Mouse (Mus musculus): ENCODE measurements around the gene Havcr1.
"Not testable (repeated sequence)": the region's sequence is repeated elsewhere in the genome, so short reads cannot be mapped to it uniquely, and the experiment has no call there.

The Havcr1 gene

GRCm38 (mm10) chr11:46735076-46735475 is at the start of gene Havcr1:
TSS of gene Havcr1 (plus strand) at chr11:46735080.
- not testable (repeated sequence) for DNase-seq (ENCODE audit: low read depth in 2 of 2, low spot score in 2 of 2)

DNA sequence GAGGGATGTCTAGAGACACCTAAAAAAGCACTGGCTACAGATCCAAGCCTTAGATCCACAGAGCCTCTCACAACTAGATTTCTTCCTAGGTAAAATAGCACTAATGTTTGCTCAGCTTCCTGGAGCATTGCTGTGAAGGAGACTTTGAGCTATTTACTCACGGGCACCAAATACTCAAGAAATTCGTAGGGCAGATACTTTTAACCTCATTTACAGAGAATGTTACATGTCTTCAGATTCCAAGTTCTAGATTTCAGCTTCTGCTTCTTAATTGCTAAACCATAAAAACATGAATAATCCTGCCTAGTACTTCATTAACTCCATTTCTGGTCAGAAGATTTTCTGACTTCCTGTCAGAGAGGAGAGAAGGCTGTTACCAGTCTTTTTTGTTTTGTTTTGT is 44.7 kb upstream of the Havcr1 start:
- no peak for DNase-seq (ENCODE audit: low read depth in 2 of 2, low spot score in 2 of 2)

GRCm38 (mm10) chr11:46695849-46696248 is 39.0 kb upstream of the Havcr1 start:
- DNase-seq (ENCODE audit: low read depth in 2 of 2, low spot score in 2 of 2): not testable (repeated sequence)

GRCm38 (mm10) chr11:46697433-46698277 is 37.2 kb upstream of the Havcr1 start:
- no peak for DNase-seq (ENCODE audit: low read depth in 2 of 2, low spot score in 2 of 2)

GRCm38 (mm10) chr11:46698278-46698655 is 36.6 kb upstream of the Havcr1 start:
- no peak for DNase-seq (ENCODE audit: low read depth in 2 of 2, low spot score in 2 of 2)

- no peak for DNase-seq (ENCODE audit: low read depth in 2 of 2, low spot score in 2 of 2)
Observed at GRCm38 (mm10) chr11:46698830-46699229, 36.0 kb upstream of the Havcr1 start.

GRCm38 (mm10) chr11:46706664-46707356 is 28.1 kb upstream of the Havcr1 start, which contains the start of gene Timd2:
TSS of gene Timd2 (minus strand) at chr11:46707061.
- no peak for DNase-seq (ENCODE audit: low read depth in 2 of 2, low spot score in 2 of 2)

- DNase-seq (ENCODE audit: low read depth in 2 of 2, low spot score in 2 of 2): no peak
Observed at GRCm38 (mm10) chr11:46731541-46732070, 3.3 kb upstream of the Havcr1 start.

DNA sequence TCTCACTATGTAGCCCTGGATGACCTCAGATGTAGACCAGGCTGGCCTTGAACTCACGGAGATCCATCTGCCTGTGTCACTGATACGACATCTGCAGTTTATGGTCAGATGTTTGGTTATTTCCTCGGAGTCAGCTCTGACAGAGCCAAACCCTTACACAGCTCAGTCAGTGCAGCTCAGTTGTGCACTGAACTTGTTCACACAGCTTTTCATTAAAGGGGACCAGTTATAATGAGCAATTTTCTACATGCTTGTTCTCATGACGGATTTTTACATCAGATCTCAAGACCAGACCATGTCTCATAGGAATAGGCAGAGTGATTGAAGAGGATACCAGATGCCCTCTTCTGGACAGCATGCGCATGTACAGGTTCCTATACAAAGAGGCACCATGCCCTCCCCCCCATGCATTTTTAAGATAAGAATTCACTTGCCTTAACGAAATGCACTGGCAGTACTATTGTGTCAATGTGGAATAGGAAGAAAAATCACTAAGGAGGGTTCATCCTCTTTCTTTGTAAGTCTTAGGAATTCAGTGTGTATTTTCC is 1.6 kb upstream of the Havcr1 start:
- no peak for DNase-seq (ENCODE audit: low read depth in 2 of 2, low spot score in 2 of 2)

DNA sequence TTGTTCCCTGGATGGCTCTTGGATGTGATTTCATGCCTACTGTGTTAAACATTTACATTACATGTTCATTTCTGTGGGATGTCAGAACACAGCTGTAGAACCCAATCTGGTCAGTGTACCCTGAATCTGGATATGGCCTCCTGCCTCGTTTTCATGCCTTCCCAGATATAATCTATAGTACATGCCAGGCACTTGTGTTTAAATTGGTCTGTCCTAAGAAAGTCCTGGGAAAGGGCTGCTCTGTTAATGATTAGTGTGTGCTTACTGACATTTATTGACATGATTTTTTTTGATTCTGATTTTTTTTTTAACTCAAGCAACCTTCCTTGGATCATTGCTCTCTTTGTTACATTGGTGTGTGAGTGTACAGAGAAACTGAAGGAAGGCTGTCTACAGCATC is 263 bp upstream of the Havcr1 start:
- no peak for DNase-seq (ENCODE audit: low read depth in 2 of 2, low spot score in 2 of 2)

- DNase-seq (ENCODE audit: low read depth in 2 of 2, low spot score in 2 of 2): no peak
Observed at GRCm38 (mm10) chr11:46739501-46739900, 4.6 kb downstream of the Havcr1 start.

- no peak for DNase-seq (ENCODE audit: low read depth in 2 of 2, low spot score in 2 of 2)
Observed at GRCm38 (mm10) chr11:46740886-46741285, 6.0 kb downstream of the Havcr1 start.

GRCm38 (mm10) chr11:46741716-46742115 is 6.8 kb downstream of the Havcr1 start:
- DNase-seq (ENCODE audit: low read depth in 2 of 2, low spot score in 2 of 2): no peak

DNA sequence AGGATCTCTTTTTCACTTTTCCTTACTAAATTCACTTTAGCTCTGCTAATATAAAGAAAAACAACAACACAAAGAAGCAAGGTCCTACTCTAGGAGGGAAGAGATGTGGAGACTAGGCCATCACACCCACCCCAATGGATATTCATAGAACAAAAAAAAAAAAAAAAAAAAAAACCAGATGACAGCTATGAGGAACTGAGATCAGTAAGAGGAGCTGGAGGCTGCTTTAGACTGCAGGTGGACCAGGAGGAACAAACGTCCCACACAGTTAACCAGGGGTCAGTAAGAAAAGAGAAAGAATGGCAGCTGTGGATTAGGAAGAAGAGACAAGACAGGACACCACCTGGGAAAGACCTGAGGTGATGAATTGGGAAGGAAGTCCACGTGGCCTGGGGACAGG is 13.1 kb downstream of the Havcr1 start:
- no peak for DNase-seq (ENCODE audit: low read depth in 2 of 2, low spot score in 2 of 2)

GRCm38 (mm10) chr11:46753662-46754061 is 18.8 kb downstream of the Havcr1 start:
- no peak for DNase-seq (ENCODE audit: low read depth in 2 of 2, low spot score in 2 of 2)

GRCm38 (mm10) chr11:46754669-46755068 is 19.8 kb downstream of the Havcr1 start:
- no peak for DNase-seq (ENCODE audit: low read depth in 2 of 2, low spot score in 2 of 2)

DNA sequence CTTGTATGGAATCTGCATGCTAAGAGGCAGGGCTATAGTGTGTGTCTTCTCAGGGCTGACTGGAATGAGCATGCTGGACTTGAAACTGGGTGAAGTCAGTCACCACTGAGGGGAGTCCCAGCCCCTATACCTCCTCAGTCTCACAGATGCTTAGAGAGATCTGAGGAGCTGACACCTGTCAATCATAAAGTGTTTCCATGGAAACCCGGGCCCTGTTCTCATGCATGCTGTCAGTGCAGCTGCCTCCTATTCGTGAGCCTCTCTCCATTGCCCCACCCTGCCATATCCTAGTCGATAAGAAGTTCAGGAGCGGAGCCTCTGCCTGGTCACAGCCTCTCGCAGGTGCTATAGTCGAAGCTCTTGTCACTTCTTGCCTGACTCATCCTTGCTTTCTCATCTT is 20.8 kb downstream of the Havcr1 start:
- not testable (repeated sequence) for DNase-seq (ENCODE audit: low read depth in 2 of 2, low spot score in 2 of 2)

DNA sequence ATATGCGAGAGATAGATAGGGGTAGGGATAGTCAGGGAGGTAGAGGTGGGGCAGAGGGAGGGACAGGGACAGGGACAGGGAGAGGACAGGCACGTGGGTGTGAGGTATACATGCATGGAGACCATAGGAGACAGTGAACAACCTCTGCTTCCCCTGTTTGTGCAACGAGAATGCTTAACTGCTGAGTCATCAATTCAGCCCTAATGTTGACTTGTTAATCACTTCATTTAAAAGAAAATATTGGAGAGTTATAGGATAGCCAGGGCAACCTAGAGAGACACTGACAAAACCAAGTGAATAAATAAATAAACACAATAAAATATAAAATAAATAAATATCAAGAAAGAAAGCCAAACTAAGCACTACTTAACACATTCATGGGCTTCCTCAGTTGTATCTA is 42.0 kb downstream of the Havcr1 start:
- no peak for DNase-seq (ENCODE audit: low read depth in 2 of 2, low spot score in 2 of 2)

DNA sequence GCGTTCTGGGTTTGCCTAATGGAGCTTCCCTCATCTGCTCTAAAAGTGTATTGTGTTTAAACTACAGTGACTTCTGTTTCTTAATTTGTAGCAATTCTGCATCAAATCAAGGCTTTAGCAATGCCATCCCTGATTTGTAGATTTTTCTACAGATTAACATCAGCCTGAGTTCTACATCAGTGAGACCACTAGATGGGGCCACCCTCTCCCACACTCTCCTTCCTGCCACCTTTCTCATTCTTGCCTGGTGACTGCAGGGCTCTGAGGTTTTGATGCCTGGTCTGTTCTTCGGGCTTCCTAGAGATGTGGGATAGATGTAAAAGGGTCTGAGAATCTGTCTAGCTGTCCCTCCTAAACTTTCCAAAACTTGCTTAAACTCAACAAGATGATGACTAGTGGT is 44.9 kb downstream of the Havcr1 start:
- DNase-seq (ENCODE audit: low read depth in 2 of 2, low spot score in 2 of 2): no peak

DNA sequence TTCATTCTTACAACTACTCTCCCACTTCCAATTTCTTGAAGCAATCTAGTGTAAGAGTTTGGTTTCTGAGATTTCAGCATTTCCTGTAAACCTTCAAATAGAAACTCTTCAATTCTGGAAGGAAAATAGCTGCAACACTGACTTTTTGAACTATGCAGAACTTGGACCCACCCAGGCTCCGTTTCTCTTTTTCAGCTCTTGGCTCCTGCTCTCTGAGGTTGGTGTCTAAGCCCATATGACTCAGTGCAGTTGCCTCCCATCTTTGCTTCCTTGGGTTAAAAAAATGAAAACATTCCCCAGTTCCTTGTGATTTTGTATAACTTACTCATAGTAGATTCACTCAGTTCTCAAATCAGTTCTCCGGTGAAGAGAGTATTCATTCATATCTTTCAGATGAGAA is 69.6 kb downstream of the Havcr1 start:
- no peak for DNase-seq (ENCODE audit: low read depth in 2 of 2, low spot score in 2 of 2)

- DNase-seq (ENCODE audit: low read depth in 2 of 2, low spot score in 2 of 2): no peak
Observed at GRCm38 (mm10) chr11:46810511-46810910, 75.6 kb downstream of the Havcr1 start, which contains the start of gene Timd4. TSS of gene Timd4 (plus strand) at chr11:46810800.

- no peak for DNase-seq (ENCODE audit: low read depth in 2 of 2, low spot score in 2 of 2)
Observed at GRCm38 (mm10) chr11:46817692-46818091, 82.8 kb downstream of the Havcr1 start.

All from CD8-positive naive resting alpha-beta T cell, adult 2 months (primary cell).